Mouse (Mus musculus): ENCODE results near the gene Tnfrsf1a. TPM values are rescaled to one million over a fixed set of nuclear protein-coding genes. Genes with fewer than 3 reads are reported as not detected.
A peak's percentile ranks its signal among the peaks of the same experiment; 100 is the strongest.

Gene Tnfrsf1a
- polyA plus RNA-seq, 1 experiment from 2014 or later = 83.3 TPM

GRCm38 (mm10) chr6:125313546-125314230 lies 35.5 kb upstream of the Tnfrsf1a start, which contains the start of gene Ltbr:
Gene Ltbr (minus strand): TSS chr6:125313885.
- H3K36me3 ChIP-seq = peaks cover 28% of the 10 kb centered on the region
- under 1% methylated on average over 41 of the region's 46 CpGs for WGBS
- no peaks in the 10 kb centered on the region for H3K9me3 ChIP-seq (replicated peaks)
- peak within 1 kb of the TSS; percentile 64 for H3K4me3 ChIP-seq (replicated peaks)
- no peaks in the 10 kb centered on the region for H3K27me3 ChIP-seq
- H3K4me1 ChIP-seq = peaks cover 43% of the 10 kb centered on the region
- peak within 1 kb of the TSS; percentile 74 for H3K9ac ChIP-seq
- peak within 1 kb of the TSS; percentile 86 for H3K4me2 ChIP-seq
- ATAC-seq (replicated peaks; ENCODE audit: low FRiP score) = peak; percentile 88
- peak within 1 kb of the TSS; percentile 84 for H3K27ac ChIP-seq

DNA sequence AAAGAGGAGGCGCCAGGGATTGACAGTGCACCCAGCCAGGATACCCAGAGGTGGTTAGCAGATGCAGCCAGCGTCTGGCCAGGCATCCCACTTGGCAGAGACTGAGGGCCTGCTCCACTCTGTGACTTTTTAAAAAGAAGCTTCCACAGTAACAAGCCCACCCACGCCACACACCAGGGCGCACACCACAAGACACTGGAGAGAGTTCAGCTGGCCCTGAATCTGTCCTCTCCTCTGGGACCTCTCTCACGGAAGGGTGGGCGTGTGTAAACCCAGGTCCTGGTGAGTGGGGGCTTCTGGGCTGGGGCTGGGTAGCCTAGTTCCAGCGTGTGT lies 35.0 kb upstream of the Tnfrsf1a start:
- Histone ChIP-seq H3K27ac (peak overlapping the region; percentile 84), H3K27me3 (no peaks in the 10 kb centered on the region), H3K4me1 (peaks cover 39% of the 10 kb centered on the region), H3K36me3 (peaks cover 25% of the 10 kb centered on the region), H3K9ac (peak overlapping the region; percentile 74), H3K9me3 (replicated peaks) (no peaks in the 10 kb centered on the region), H3K4me3 (replicated peaks) (peak overlapping the region; percentile 64), H3K4me2 (peak overlapping the region; percentile 86)
- 37% methylated on average over 7 of the region's 7 CpGs for WGBS
- peak; percentile 10 for ATAC-seq (replicated peaks; ENCODE audit: low FRiP score)

GRCm38 (mm10) chr6:125314746-125315145 lies 34.4 kb upstream of the Tnfrsf1a start:
- no peak overlapping the region for H3K9ac ChIP-seq
- H3K9me3 ChIP-seq (replicated peaks) = no peaks in the 10 kb centered on the region
- WGBS = 69% methylated on average over 6 of the region's 6 CpGs
- no peak overlapping the region for H3K4me2 ChIP-seq
- no peak overlapping the region for H3K27ac ChIP-seq
- H3K4me3 ChIP-seq (replicated peaks) = no peak overlapping the region
- H3K27me3 ChIP-seq = peaks cover 2% of the 10 kb centered on the region; the same call in 1 of the 2 replicates
- ATAC-seq (replicated peaks; ENCODE audit: low FRiP score) = no peak
- H3K36me3 ChIP-seq = peaks cover 20% of the 10 kb centered on the region
- peaks cover 37% of the 10 kb centered on the region for H3K4me1 ChIP-seq

DNA sequence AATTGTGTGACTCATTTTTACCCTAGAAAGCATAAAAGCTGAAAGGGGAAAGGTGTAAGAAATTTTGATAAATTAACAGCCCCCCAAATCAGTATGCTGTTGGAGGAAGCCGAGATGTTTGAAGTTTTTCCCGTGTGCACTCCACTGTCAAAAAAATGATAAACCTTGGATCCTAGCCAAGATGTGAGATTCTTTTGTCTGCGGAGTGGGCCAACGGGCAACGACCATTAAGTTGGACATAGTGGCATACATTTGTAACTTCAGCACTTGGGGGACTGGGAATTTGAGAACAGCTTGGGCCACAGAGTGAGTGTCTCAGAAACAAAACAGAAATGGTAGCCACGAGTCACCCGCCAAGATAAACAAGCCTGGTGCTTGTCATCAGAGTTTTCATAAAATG lies 32.1 kb upstream of the Tnfrsf1a start:
- Histone ChIP-seq H3K9ac (no peak overlapping the region), H3K36me3 (peaks cover under 1% of the 10 kb centered on the region), H3K4me3 (replicated peaks) (no peak overlapping the region), H3K27ac (no peak overlapping the region), H3K9me3 (replicated peaks) (no peaks in the 10 kb centered on the region), H3K4me2 (no peak overlapping the region), H3K4me1 (peaks cover 43% of the 10 kb centered on the region), H3K27me3 (peaks cover 25% of the 10 kb centered on the region)
- ATAC-seq (replicated peaks; ENCODE audit: low FRiP score) = no peak
- 56% methylated on average over 7 of the region's 7 CpGs for WGBS

DNA sequence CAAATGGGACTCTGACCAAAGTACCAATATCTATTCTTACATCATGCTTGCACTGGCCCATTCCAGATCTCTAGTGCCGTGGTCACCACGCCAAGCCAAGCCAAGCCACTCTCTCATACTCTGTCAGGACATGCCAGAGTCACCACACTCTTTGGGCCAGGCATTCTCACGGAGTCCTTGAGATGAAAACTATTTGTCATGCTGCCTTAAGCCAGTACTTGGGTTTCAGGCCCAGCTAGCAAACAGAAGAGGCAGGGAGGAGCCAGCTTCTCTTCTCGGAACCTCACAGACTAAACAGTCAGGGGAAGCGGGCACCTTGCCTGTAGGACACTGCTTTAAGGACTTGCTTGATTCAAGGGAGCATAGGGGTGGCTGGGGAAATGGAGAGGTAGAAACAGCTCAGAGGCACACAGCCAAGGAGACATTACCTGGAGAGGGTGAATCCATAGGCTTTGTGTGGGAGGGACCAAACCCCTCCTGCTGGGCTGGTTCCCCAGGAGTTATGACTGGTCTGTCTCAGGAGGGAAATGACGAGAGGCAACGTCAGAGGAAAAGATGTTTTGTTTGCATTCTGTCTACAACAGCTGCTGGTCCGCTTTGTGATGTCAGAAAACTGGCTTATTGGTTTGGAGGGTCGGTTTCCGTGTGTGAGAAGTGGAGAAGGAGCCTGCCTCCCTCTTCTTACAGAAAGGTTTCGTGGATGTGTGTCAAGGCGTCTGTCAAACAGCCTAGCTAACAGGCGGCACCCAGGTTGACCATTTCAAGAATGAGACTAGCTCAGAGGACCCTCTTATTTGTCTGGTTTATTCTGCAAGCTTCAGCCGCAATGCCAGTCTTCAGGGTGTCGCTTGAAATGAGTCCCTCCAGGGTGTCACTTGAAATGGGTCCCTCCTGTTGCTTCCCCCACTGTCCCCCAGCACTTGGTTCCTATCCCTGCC lies 29.9 kb upstream of the Tnfrsf1a start:
- H3K4me1 ChIP-seq = peaks cover 21% of the 10 kb centered on the region
- H3K36me3 ChIP-seq = no peaks in the 10 kb centered on the region
- no peak overlapping the region for H3K9ac ChIP-seq
- no peak for ATAC-seq (replicated peaks; ENCODE audit: low FRiP score)
- no peak overlapping the region for H3K4me3 ChIP-seq (replicated peaks)
- no peak overlapping the region for H3K27ac ChIP-seq
- peaks cover 41% of the 10 kb centered on the region for H3K27me3 ChIP-seq
- 68% methylated on average over 15 of the region's 15 CpGs for WGBS
- H3K4me2 ChIP-seq = no peak overlapping the region
- no peaks in the 10 kb centered on the region for H3K9me3 ChIP-seq (replicated peaks)

DNA sequence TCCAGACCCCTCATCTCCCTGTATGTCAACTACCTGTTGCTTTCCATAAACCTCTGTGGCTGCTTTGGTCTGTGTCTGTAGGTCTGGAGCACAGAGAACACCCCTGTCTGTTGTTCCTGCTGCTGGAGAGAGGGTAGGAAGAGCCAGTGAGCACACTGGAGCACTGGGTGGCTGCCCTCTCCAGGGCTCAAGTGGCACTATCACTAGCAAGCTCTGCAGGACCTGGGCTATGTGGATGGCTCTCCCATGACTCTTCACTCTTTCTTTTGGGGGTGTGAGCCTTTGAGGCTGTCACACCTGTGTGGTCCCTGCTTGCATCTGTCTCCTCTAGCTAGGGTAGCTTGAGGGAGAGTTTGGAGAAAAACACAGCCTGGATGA lies 29.3 kb upstream of the Tnfrsf1a start:
- peaks cover 15% of the 10 kb centered on the region for H3K4me1 ChIP-seq
- no peaks in the 10 kb centered on the region for H3K9me3 ChIP-seq (replicated peaks)
- H3K4me2 ChIP-seq = no peak overlapping the region
- no peaks in the 10 kb centered on the region for H3K36me3 ChIP-seq
- peaks cover 41% of the 10 kb centered on the region for H3K27me3 ChIP-seq
- H3K4me3 ChIP-seq (replicated peaks) = no peak overlapping the region
- H3K9ac ChIP-seq = no peak overlapping the region
- no peak overlapping the region for H3K27ac ChIP-seq
- no peak for ATAC-seq (replicated peaks; ENCODE audit: low FRiP score)

DNA sequence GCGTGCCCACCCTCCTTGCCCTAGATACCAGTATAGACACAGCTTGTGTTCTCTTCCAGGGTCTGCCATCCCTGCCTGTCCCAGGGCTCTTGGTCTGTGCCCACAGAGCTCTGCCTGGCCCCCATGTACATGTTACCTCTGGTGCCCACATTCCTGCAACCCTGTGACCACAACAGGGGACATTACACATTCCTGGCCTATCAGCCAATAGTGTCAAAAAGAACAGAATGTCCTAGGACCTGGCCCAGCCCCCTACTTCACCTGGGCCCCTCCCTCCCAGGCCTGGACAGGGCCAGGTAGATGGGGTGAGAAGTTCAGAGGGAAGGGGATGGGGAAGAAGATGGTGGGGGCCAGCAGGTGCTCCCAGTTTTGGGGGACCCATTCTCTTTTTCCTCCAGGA lies 28.8 kb upstream of the Tnfrsf1a start, which contains the start of gene Scnn1a:
TSS of gene Scnn1a (plus strand) at position 337 of the 400 bp plus-strand sequence.
- no peaks in the 10 kb centered on the region for H3K36me3 ChIP-seq
- H3K4me2 ChIP-seq = peak within 1 kb of the TSS; percentile 44
- no peak within 1 kb of the TSS for H3K27ac ChIP-seq
- no peaks in the 10 kb centered on the region for H3K9me3 ChIP-seq (replicated peaks)
- H3K4me1 ChIP-seq = peaks cover 14% of the 10 kb centered on the region
- H3K4me3 ChIP-seq (replicated peaks) = peak within 1 kb of the TSS; percentile 20
- peak within 1 kb of the TSS; percentile 11; the same call in 1 of the 2 replicates for H3K9ac ChIP-seq
- WGBS = 100% methylated on average over 1 of the region's 1 CpGs
- peaks cover 41% of the 10 kb centered on the region for H3K27me3 ChIP-seq
- ATAC-seq (replicated peaks; ENCODE audit: low FRiP score) = no peak

DNA sequence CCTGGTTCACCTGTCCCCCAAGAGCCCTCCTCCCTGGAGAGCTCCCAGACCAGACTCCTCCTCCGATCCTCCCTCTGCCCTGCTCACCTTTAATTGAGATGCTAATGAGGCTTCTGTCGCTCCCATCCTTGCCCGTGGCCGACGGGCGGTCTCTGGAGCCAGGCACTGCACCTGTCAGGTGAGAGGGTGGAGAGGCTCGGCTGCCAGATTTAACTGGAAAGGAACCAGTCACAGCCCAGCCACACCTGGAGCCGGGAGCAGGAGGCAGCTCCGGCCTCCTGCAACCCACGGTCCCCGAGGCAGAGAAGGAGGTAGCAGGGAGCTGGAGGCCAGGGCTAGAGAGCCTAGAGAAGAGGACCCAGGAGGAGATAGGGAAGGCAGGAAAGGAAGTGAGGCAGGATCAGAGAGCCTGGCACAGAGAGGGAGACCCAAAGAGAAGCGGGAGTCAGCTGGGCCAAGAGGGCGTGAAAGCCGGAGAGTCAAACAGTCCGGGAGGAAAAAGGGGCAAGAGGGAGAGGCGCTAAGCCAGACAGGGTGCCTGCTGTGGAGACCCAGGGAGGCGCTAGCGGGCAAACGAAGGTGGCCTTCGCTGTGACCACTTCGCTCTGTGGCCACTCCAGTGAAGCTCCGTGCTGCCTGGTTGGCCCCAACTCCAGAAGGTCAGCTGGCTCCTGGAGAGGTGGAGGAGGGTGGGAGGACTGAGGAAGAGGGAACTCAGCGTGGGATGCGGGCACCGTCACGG lies 27.9 kb upstream of the Tnfrsf1a start:
- Histone ChIP-seq H3K4me2 (peak overlapping the region; percentile 44), H3K27ac (no peak overlapping the region), H3K27me3 (peaks cover 41% of the 10 kb centered on the region), H3K9me3 (replicated peaks) (no peaks in the 10 kb centered on the region), H3K4me1 (peaks cover 14% of the 10 kb centered on the region), H3K4me3 (replicated peaks) (peak overlapping the region; percentile 20), H3K9ac (peak overlapping the region; percentile 11; the same call in 1 of the 2 replicates), H3K36me3 (no peaks in the 10 kb centered on the region)
- ATAC-seq (replicated peaks; ENCODE audit: low FRiP score) = peak; percentile 19; the same call in 1 of the 2 replicates
- 7% methylated on average over 26 of the region's 26 CpGs for WGBS

GRCm38 (mm10) chr6:125322794-125323193 lies 26.4 kb upstream of the Tnfrsf1a start:
- WGBS = 57% methylated on average over 13 of the region's 13 CpGs
- H3K9ac ChIP-seq = no peak overlapping the region
- H3K4me2 ChIP-seq = no peak overlapping the region
- peaks cover 14% of the 10 kb centered on the region for H3K4me1 ChIP-seq
- H3K27ac ChIP-seq = no peak overlapping the region
- no peak overlapping the region for H3K4me3 ChIP-seq (replicated peaks)
- peaks cover 41% of the 10 kb centered on the region for H3K27me3 ChIP-seq
- no peaks in the 10 kb centered on the region for H3K36me3 ChIP-seq
- no peak for ATAC-seq (replicated peaks; ENCODE audit: low FRiP score)
- H3K9me3 ChIP-seq (replicated peaks) = no peaks in the 10 kb centered on the region

GRCm38 (mm10) chr6:125323547-125323946 lies 25.6 kb upstream of the Tnfrsf1a start:
- Histone ChIP-seq H3K4me1 (peaks cover 14% of the 10 kb centered on the region), H3K4me2 (no peak overlapping the region), H3K4me3 (replicated peaks) (no peak overlapping the region)

DNA sequence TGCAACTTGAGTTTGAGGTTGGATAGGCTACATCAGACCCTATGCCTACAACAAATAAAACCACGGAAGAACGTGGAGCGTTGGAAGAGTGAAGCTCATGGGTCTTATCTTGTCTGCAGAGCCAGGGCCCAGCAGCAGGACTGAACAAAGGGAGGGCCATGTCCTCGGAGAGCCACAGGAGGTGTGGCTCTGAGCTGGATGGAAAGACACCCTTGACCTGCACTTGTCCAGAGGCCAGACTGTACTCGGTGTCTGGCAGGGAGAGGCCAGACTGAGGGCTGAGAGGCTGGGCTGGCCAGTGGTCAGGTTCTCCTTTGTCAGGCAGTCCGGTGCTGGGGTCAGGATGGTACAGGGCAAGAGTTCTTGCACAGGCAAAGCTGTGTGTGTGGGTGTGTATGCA lies 23.8 kb upstream of the Tnfrsf1a start:
- H3K36me3 ChIP-seq = no peaks in the 10 kb centered on the region
- no peak overlapping the region for H3K4me2 ChIP-seq
- ATAC-seq (replicated peaks; ENCODE audit: low FRiP score) = no peak
- H3K9me3 ChIP-seq (replicated peaks) = no peaks in the 10 kb centered on the region
- no peak overlapping the region for H3K9ac ChIP-seq
- H3K27me3 ChIP-seq = peaks cover 33% of the 10 kb centered on the region
- H3K27ac ChIP-seq = no peak overlapping the region
- WGBS = 52% methylated on average over 6 of the region's 6 CpGs
- peaks cover 18% of the 10 kb centered on the region for H3K4me1 ChIP-seq
- no peak overlapping the region for H3K4me3 ChIP-seq (replicated peaks)

More at GRCm38 (mm10) chr6:125323547-125323946, 25.6 kb upstream of the Tnfrsf1a start:
- ATAC-seq (replicated peaks; ENCODE audit: low FRiP score) = no peak
- H3K27ac ChIP-seq = no peak overlapping the region
- H3K9me3 ChIP-seq (replicated peaks) = no peaks in the 10 kb centered on the region
- WGBS = 48% methylated on average over 6 of the region's 6 CpGs
- no peaks in the 10 kb centered on the region for H3K36me3 ChIP-seq
- H3K9ac ChIP-seq = no peak overlapping the region
- H3K27me3 ChIP-seq = peaks cover 41% of the 10 kb centered on the region

Measured in kidney, embryonic 15.5 days (tissue).